ENCODE assay signal across 19 mouse cellular contexts in genomic region chr16:44176511-44176910, GRCm38 (mm10).
"Had no signal": no experiment of that assay in that cellular context is flagged by ENCODE, and none has a peak within 500 bp of the region (broad histone marks: within the 10 kb centered on the region; RNA-seq: fewer than 3 reads in every experiment).

No protein-coding gene starts in this region.

- H3K4me2 ChIP-seq: limb, embryonic 13.5 days; lung, embryonic 14.5 days; midbrain, embryonic 13.5 days; neural tube, embryonic 13.5 days had no signal

- H3K36me3 ChIP-seq: midbrain, embryonic 13.5 days had no signal

- H3K27ac ChIP-seq: kidney, postnatal 0 days; layer of hippocampus, adult 2 months; limb, embryonic 10.5 days; limb, embryonic 13.5 days; midbrain, embryonic 10.5 days; midbrain, embryonic 13.5 days; neural tube, embryonic 13.5 days had no signal

- DNase-seq: kidney, adult 2 months; kidney, postnatal 25 days; layer of hippocampus, adult 9-11 months; lung, embryonic 14.5 days; lung, postnatal 36 days; thymus, adult 18-20 months; thymus, postnatal 36 days had no signal

- H3K27me3 ChIP-seq: limb, embryonic 13.5 days; megakaryocyte, embryonic 14.5 days; midbrain, embryonic 13.5 days; neural tube, embryonic 13.5 days had no signal

- H3K9ac ChIP-seq: limb, embryonic 13.5 days; lung, embryonic 14.5 days; midbrain, embryonic 13.5 days; neural tube, embryonic 13.5 days had no signal

- H3K9me3 ChIP-seq: limb, embryonic 10.5 days; limb, embryonic 13.5 days; megakaryocyte, embryonic 14.5 days; midbrain, embryonic 10.5 days; midbrain, embryonic 13.5 days; neural tube, embryonic 13.5 days had no signal

- H3K4me3 ChIP-seq: layer of hippocampus, adult 2 months; limb, embryonic 10.5 days; limb, embryonic 13.5 days; megakaryocyte, embryonic 14.5 days; midbrain, embryonic 10.5 days; midbrain, embryonic 13.5 days; myocyte; neural tube, embryonic 13.5 days had no signal

- ATAC-seq: intestine, postnatal 0 days; lung, postnatal 0 days; midbrain, embryonic 13.5 days; midbrain, embryonic 16.5 days had no signal
